Mouse (Mus musculus): Measurements from ENCODE around the gene Ube2e3. TPM values are rescaled to one million over a fixed set of nuclear protein-coding genes. Genes with fewer than 3 reads are reported as not detected.

Gene Ube2e3
- polyA plus RNA-seq, 1 experiment from 2014 or later, result 313 TPM

DNA sequence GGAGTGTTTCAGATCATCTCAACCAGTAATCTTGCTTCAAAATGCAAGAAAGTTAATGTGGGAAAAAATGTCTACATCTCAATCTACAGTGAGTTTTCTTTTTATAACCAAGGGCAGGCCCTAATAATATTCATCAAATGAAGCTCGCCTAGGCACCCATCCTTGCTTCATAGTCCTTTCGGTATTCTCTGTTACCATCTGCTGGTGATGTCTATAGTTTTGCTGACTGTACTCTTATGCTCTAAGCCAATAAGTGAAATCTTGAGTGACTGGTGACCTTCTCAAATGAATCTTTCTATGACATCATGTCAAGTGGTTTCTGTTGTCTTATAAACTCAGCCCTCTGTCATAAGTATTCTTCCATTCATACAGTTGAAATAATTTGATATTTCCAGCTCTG is 97.1 kb downstream of the Ube2e3 start:
- H3K4me3 ChIP-seq, result no peak overlapping the region
- no peak overlapping the region for H3K9ac ChIP-seq
- H3K9me3 ChIP-seq, result no peaks in the 10 kb centered on the region
- 93% methylated on average over 2 of the region's 2 CpGs for WGBS
- peaks cover 16% of the 10 kb centered on the region for H3K4me1 ChIP-seq (replicated peaks)
- H3K27ac ChIP-seq, result no peak overlapping the region
- no peaks in the 10 kb centered on the region for H3K27me3 ChIP-seq
- no peak for ATAC-seq (ENCODE audit: low FRiP score)
- no peak overlapping the region for H3K4me2 ChIP-seq
- no peaks in the 10 kb centered on the region for H3K36me3 ChIP-seq

DNA sequence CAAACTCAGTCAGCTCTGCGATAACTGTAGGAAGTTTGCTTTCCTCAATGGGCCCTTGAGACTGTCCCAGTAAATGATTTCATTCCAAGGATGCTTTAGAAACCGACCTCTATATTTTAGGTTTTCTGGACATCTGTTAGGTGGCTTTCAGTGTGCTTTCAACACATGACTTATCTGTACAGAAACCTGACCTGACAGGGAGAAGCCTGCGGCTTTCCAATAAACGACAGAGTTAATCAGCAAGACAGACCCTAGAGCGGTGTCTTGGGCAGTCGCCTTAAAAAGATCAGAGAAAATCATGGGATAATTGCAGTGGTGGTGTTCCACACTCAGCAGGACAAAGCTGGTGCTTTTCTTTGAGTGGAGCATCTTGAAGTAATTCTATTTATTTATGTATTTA is 97.5 kb downstream of the Ube2e3 start:
- ATAC-seq (ENCODE audit: low FRiP score), result no peak
- Histone ChIP-seq H3K4me1 (replicated peaks) (peaks cover 12% of the 10 kb centered on the region), H3K4me3 (no peak overlapping the region), H3K36me3 (no peaks in the 10 kb centered on the region), H3K4me2 (no peak overlapping the region), H3K9me3 (no peaks in the 10 kb centered on the region), H3K9ac (no peak overlapping the region), H3K27me3 (no peaks in the 10 kb centered on the region), H3K27ac (no peak overlapping the region)
- WGBS, result 74% methylated on average over 6 of the region's 6 CpGs

- Histone ChIP-seq H3K4me1 (replicated peaks) (no peaks in the 10 kb centered on the region), H3K27ac (no peak overlapping the region), H3K9me3 (no peaks in the 10 kb centered on the region), H3K9ac (no peak overlapping the region), H3K4me2 (no peak overlapping the region), H3K27me3 (no peaks in the 10 kb centered on the region), H3K36me3 (no peaks in the 10 kb centered on the region), H3K4me3 (no peak overlapping the region)
- 71% methylated on average over 6 of the region's 6 CpGs for WGBS
- ATAC-seq (ENCODE audit: low FRiP score), result no peak
Measured at GRCm38 (mm10) chr2:78970088-78970487, 102.2 kb downstream of the Ube2e3 start.

Data from hindbrain, embryonic 13.5 days (tissue).